Mouse (Mus musculus): ENCODE measurements around the gene Vstm2b.

Vstm2b gene

DNA sequence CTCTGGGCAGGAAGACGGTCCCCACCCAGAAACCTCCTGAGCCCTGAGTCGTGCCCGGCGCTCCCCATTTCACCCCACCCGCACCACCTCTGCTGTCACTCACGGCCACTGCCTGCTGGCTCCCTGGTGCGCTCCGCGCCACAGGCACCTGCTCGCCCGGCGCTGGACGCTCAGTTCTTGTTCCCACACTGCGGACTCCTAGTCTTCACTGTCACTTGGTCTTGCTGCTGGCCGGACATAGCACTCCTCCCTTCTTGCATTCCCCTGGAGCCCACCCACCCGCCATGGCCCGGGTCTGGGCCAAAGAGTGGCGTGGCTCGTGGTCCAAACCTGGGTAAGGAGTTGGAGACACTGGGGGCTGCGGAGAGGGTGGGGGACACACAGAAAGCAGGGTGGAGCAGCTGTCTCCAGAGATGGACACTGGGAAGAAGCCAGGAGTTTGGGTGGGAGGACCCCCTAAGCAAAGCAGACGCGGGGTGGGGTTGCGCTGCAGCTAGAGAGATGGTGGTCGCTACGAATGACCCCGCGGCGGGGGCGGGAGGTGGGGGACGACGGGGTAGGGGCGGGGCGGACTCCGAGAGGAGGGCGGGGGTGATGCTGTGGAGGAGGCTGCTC lies at the start of gene Vstm2b:
Gene Vstm2b, plus strand, starts transcription at position 233 of the 615 bp plus-strand sequence.
- DNase-seq (ENCODE audit: low spot score), result no peak

DNA sequence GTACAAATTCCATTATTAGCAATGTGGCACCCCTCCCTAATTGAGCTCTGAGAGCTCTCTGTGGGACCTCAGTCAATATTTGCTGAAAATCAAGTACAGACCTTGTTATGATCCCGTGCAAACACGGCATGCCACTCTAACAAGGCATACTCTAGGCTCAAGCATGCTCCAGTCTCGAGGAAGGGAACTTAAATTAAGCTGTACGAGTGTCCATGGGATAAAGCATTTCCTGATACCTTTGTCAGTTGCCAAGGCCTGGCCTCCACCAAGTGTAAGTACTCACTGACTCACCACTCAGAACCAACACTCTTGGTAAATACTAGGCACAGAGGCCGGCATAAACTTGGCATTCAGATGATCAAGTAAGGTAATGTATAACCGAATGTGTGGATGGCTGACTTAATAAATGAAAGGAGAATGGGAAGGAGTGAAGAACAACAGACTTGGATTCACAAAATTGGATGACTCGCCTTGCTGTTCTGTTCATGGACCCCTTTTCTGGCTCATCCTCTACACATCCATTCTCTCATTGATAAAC lies 42.0 kb upstream of the Vstm2b start:
- no peak for DNase-seq (ENCODE audit: low spot score)

- no peak for DNase-seq (ENCODE audit: low spot score)
Measured at GRCm38 (mm10) chr7:40873380-40873990, 24.6 kb upstream of the Vstm2b start.

DNA sequence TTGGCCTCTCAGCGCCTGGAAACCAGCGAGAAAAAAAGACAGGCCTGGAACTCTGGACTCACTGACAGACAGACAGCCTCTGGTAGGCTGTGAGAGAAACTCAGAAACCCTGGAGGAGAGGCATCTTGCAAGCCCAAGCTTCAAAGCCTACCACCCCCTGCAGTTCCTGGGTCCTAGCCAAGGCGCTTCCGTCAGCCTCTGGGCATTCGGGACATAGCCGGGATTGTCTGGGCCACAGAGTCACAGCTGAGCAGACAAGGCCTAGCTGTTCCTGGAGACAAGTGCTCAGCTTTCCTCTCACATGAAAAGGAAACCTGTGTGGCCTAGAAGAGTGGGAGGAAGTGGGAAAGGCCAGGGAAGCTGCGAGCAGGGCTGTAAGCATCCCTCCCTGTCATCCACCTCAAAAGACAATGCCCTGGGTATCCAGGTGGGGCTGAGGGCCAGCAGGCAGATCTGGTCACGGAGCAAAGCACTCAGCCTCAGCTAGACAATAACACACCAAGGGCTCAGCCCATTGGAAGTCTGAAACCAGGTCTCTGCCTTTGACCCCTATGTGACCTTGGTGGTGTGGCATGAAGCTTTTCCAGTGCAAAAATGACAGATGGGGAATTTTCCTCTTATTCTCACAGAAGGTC lies 13.2 kb upstream of the Vstm2b start:
- DNase-seq (ENCODE audit: low spot score), result no peak

- no peak for DNase-seq (ENCODE audit: low spot score)
Measured at GRCm38 (mm10) chr7:40888358-40888757, 9.8 kb upstream of the Vstm2b start.

DNA sequence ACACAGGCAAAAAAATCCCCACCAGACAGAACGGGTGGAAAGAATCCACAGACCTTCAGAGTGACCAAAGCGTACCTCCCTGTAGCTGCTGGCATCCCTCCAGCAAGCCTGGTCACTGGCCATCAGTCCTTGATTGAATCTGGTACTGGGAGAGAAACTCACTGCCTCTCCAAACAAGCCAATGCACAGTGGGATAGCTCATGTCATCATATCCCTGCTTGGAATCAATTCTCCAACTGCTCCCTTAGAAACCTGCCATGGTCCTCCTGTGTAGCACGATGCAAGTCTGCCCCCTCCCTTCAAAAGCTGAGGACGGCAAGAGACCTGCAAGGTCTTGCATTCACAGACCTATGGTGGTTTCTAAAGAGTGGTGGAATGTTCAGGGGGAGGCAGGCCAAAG lies 1.2 kb upstream of the Vstm2b start:
- DNase-seq (ENCODE audit: low spot score), result no peak

DNA sequence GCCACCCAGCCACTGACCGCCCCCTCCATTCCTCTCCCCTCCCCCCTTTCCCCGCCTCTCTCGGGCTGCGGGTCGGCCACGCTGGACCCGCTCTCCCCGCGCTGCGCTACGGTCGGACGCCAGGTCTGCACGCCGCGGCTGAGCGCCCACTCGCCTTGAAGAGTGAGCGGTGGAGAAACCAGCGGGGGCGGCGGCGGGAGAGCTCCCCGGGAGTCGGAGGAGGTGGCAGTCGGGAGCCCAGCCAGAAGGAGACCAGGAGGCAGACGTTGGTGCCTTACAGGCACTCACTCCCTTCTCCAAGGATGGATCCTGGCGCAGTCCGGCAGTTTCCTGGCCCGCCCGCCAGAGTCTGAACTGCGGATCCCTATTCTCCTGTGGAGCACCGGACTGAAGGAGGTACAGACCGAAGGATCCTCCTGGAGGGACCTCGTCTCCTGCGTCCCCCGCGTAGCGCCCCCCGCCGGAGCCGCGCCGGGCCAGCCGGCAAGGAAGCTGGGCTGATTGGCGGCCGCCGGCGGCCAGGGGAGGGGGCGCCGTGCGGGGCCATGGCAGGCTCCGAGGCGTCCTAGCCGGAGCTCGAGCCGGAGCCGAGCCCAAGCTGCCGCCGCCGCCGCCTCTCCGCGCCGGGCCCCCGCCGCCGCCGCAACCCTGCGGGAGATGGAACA lies 715 bp downstream of the Vstm2b start:
- no peak for DNase-seq (ENCODE audit: low spot score)

DNA sequence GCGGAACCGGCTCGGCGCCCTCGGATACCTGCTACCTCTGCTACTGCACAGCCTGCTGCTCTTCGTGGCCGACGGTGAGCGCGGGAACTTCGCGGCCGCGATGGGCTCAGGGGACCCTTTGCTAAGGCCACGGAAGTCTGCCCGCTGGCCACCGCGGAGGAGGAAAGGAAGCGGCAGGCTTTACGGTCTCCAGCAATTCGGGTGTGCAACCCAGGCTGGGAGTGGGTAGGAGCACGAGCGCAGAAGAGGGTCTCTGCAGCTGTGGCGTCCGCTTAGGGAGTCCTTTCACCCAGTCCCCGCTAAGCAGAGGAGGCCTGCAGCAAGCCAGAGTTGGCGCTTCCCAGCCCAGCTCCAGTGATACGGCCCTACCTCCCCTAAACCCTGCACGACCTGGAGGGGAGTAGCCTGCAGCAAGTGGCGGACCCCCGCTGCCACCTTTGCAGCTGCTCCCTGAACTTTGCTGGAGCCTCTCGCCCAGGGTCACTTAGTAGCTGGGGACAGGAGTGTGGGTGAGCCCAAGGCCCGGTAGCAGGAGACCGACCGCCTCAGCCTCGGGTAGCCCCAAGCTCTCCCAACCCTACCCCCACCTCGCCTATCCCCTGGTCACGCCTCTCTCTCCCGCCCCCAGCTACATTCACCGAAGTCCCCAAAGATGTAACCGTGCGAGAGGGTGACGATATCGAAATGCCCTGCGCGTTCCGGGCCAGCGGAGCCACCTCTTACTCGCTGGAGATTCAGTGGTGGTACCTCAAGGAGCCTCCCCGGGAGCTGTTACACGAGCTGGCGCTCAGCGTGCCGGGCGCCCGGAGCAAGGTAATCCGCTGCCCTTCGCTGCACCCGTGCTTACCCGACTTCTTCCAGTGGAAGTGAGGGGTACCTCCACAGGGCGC lies 1.5 kb downstream of the Vstm2b start:
- DNase-seq (ENCODE audit: low spot score), result no peak

DNA sequence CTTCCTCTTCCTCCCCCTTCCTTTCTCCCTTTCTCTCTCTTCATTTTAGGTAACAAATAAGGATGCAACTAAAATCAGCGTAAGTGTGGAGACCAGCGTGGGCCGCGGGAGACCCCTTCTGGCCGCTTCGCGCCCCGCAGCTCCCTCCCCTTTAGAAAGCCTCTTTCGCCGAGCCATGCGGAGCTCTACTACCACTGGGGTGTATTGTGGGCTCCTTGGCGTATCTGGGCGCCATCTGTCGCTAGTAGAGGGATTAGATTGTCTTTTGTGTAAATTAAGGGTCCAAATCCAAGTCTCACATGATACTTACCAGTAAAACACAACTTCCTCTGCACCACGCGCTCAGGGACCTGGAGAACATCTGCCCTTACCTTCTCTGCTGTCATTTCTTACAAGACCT lies 3.1 kb downstream of the Vstm2b start:
- no peak for DNase-seq (ENCODE audit: low spot score)

DNA sequence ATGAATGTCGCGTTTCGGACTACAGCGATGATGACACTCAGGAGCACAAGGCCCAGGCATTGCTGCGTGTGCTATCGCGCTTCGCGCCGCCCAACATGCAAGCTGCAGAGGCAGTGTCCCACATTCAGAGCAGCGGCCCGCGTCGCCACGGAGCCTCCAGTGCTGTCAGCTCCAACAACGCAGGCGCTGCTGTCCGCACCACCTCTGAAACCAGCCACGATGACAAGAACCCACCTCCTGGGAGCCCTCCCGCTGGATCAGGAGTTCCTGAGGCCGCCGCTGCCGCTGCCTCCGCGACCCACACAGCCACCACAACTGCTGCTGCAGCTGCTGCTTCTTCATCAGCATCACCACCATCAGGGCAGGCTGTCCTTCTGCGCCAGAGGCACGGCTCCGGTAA lies 4.4 kb downstream of the Vstm2b start:
- no peak for DNase-seq (ENCODE audit: low spot score)

DNA sequence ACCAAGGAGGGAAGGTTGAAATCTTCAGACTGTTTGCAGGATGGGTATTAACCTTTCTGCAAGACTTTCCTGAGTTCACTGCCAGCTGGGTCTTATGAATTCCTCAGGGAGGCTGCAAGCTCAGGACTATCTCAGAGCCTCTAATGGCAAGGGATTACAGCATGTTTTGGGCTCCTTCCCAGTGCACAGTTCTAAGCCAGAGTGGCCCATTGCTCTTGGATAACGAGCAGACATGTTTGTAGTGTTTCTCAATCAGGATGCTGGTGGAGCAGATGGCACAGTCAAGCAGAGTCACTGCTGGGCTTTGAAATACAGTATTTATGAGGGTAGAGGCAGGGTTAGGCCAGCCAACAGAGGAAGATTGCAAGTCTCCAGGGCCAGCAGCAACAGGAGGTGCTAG lies 8.4 kb downstream of the Vstm2b start:
- no peak for DNase-seq (ENCODE audit: low spot score)

DNA sequence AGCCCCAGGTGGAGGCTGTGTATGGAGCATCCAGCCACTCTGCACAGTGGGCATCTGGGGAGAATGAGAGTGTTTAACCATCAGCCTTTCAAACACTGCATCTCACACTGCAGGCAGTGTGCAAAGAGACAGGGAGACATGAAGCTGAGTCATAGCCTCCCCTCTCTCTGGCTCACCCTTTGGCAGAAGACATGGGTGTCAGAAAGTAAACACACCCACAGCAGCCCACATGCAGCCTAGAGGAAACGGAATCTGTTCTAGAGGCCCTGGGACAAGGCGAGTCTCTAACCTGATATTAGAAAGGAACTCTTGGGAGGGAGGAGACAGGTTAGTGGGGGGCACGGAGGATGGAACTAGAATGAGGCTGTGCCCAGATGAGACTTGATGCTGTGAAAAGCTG lies 18.6 kb downstream of the Vstm2b start:
- no peak for DNase-seq (ENCODE audit: low spot score)

- DNase-seq (ENCODE audit: low spot score), result no peak
Measured at GRCm38 (mm10) chr7:40920118-40920517, 22.0 kb downstream of the Vstm2b start.

DNA sequence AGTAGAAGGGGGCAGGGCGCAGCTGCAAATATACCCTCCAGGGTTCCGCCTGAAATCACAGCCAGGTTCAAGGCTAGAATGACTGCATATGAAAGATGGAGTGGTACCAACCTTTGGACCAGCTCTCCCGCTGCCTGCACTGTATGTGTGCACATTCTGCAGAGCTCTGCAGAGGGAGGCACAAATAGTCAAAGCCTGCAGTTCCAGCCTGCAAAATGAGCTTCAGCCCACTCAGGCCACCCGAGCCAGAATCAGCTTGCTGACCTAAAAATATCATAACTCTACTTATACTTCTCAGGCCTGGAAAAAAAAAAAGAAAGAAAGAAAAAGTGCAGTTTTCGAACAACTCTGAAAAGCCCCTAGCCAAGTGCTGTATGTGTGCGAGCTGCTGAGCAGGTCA lies 23.2 kb downstream of the Vstm2b start:
- no peak for DNase-seq (ENCODE audit: low spot score)

- DNase-seq (ENCODE audit: low spot score), result no peak
Measured at GRCm38 (mm10) chr7:40922871-40923270, 24.7 kb downstream of the Vstm2b start.

DNA sequence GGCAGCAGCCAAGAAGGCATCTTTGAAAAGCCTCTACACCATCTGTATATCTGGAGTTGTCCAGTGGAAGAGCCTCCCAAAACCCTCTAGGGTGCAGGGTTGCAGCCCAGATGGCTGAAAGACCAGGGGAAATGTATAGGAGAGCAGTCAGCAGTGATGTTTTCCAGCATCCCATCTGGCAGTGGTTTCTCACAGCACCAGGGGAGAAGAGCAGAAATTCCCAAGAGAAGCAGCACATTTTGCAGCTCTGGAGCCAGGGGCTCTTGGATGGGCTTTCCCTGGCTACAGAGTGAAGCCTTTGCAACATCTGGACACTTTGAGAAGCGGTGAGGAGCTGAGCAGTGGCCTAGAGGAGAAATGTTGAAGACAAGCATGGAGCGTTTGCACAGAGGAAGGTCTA lies 30.3 kb downstream of the Vstm2b start:
- no peak for DNase-seq (ENCODE audit: low spot score)

DNA sequence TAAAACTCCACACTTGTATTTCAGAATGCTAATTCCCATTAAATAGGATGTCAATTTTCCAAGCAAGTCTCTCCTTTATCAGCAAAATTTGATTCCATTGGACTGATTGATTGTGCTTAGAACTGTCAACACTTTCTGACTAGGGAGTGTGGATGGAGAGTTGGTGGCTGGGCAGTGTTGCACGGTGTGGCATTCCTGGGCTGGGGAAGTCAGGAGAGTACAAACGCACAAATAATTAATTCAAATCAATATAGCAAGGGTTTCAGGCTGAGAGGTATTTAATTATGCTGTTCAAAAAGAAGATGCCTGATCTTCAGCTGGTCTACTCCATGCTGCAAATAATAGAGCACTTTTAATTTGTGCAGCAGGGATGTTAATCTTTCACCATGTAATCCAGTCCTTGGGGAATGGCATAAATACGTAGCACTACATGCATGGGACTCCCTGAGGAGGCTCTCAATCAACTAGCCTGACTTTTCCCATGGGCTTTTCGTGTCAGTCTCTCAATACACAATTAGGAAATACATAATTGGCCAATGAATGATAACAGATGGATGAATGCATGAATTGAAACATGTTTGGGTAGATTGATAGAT lies 38.6 kb downstream of the Vstm2b start:
- no peak for DNase-seq (ENCODE audit: low spot score)

- no peak for DNase-seq (ENCODE audit: low spot score)
Measured at GRCm38 (mm10) chr7:40939371-40939770, 41.2 kb downstream of the Vstm2b start.

GRCm38 (mm10) chr7:40942233-40942935 lies 44.3 kb downstream of the Vstm2b start:
- no peak for DNase-seq (ENCODE audit: low spot score)
